Mouse (Mus musculus) erythroblast, embryonic 14.5 days (primary cell): ENCODE measurements around the gene Cped1.

Experiments used
- GATA1 ChIP-seq: IDR thresholded peaks from 2 replicates; pipeline ENCODE4 v1.6.1; 2012; ENCODE audit warnings: low read length, inconsistent platforms, mixed read lengths
- TAL1 ChIP-seq: IDR thresholded peaks from 3 replicates; pipeline ENCODE4 v1.6.1; 2012; ENCODE audit warnings: low read length, inconsistent platforms, mixed read lengths

DNA sequence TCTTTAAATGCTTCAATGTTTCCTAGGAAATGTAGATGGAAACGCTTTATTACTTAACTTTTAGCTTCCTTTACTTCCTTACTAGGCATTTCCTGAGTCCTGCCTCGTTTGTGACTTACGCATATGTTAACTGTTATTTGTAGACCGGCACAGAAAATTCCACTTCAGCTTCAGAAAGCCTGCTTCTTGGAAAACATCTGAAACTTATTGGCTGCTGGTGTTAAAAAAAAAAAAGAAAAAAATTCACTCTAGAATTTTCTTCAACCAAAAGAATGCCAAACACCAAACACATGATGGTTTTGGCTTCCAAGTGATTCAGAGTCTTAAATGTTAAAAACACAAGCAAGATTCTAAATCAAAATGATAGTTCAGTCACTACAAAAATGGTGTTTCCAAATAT is 3.4 kb downstream of the Cped1 start:
- TF ChIP-seq TAL1, result no peak
- no peak for TF ChIP-seq GATA1
